Mouse (Mus musculus): ENCODE data around the gene Gmpr2. TPM values are rescaled to one million over a fixed set of nuclear protein-coding genes. Genes with fewer than 3 reads are reported as not detected.
A peak's percentile ranks its signal among the peaks of the same experiment; 100 is the strongest.

The Gmpr2 gene
- polyA plus RNA-seq, 2 experiments from 2014 or later, result 23.7 to 25.9 TPM

- ATAC-seq, result peak; percentile 93
Observed at GRCm38 (mm10) chr14:55681160-55682117, 9.7 kb downstream of the Gmpr2 start, which contains the start of gene Tinf2. Tinf2 (minus strand) TSS chr14:55681820.

GRCm38 (mm10) chr14:55682118-55682493, 10.4 kb downstream of the Gmpr2 start:
- no peak for ATAC-seq

- no peak for ATAC-seq
Observed at GRCm38 (mm10) chr14:55689433-55689832, 17.7 kb downstream of the Gmpr2 start.

GRCm38 (mm10) chr14:55697226-55697625, 25.5 kb downstream of the Gmpr2 start:
- ATAC-seq, result no peak

GRCm38 (mm10) chr14:55701131-55701530, 29.4 kb downstream of the Gmpr2 start:
- no peak for ATAC-seq

- ATAC-seq, result no peak
Observed at GRCm38 (mm10) chr14:55702761-55703160, 31.0 kb downstream of the Gmpr2 start.

- ATAC-seq, result no peak
Observed at GRCm38 (mm10) chr14:55706051-55706600, 34.4 kb downstream of the Gmpr2 start.

GRCm38 (mm10) chr14:55707397-55707796, 35.7 kb downstream of the Gmpr2 start:
- no peak for ATAC-seq

GRCm38 (mm10) chr14:55709509-55709908, 37.8 kb downstream of the Gmpr2 start:
- ATAC-seq, result no peak

GRCm38 (mm10) chr14:55711786-55712185, 40.0 kb downstream of the Gmpr2 start:
- ATAC-seq, result no peak

GRCm38 (mm10) chr14:55713007-55713728, 41.4 kb downstream of the Gmpr2 start:
- ATAC-seq, result no peak

GRCm38 (mm10) chr14:55713729-55714122, 42.0 kb downstream of the Gmpr2 start, which contains the start of gene Tgm1:
Tgm1 (minus strand) TSS chr14:55713926.
- ATAC-seq, result no peak

- ATAC-seq, result no peak
Observed at GRCm38 (mm10) chr14:55714893-55715292, 43.2 kb downstream of the Gmpr2 start.

GRCm38 (mm10) chr14:55716271-55716670, 44.5 kb downstream of the Gmpr2 start:
- no peak for ATAC-seq

- ATAC-seq, result no peak
Observed at GRCm38 (mm10) chr14:55716884-55717283, 45.1 kb downstream of the Gmpr2 start.

- ATAC-seq, result no peak
Observed at GRCm38 (mm10) chr14:55719737-55720136, 48.0 kb downstream of the Gmpr2 start.

- ATAC-seq, result no peak
Observed at GRCm38 (mm10) chr14:55720666-55721065, 48.9 kb downstream of the Gmpr2 start.

GRCm38 (mm10) chr14:55721076-55721475, 49.3 kb downstream of the Gmpr2 start:
- ATAC-seq, result no peak

GRCm38 (mm10) chr14:55721700-55722437, 50.1 kb downstream of the Gmpr2 start, which contains the start of gene Rabggta:
Rabggta (minus strand) TSS chr14:55722263.
- ATAC-seq, result peak; percentile 53

GRCm38 (mm10) chr14:55722438-55722945, 50.8 kb downstream of the Gmpr2 start:
- no peak for ATAC-seq

GRCm38 (mm10) chr14:55723433-55723832, 51.7 kb downstream of the Gmpr2 start:
- no peak for ATAC-seq

- peak; percentile 85 for ATAC-seq
Observed at GRCm38 (mm10) chr14:55724411-55724871, 52.7 kb downstream of the Gmpr2 start.

All from activated CD4-positive, CD25-positive, alpha-beta regulatory T cell, adult 4 months (primary cell).